Mouse (Mus musculus) liver, embryonic 14.5 days (tissue): ENCODE measurements around the gene Gm36079. TPM values are rescaled to one million over a fixed set of nuclear protein-coding genes. Genes with fewer than 3 reads are reported as not detected.
"Not testable (repeated sequence)": the region's sequence is repeated elsewhere in the genome, so short reads cannot be mapped to it uniquely, and the experiment has no call there.

Experiments
- ATAC-seq: fragments of 200-750 bp; cut with Nextera tagmentation; 2 replicates; pipeline ENCODE4 v1.8.0; 2017; ENCODE audit warnings: moderate number of reproducible peaks, mild to moderate bottlenecking, moderate library complexity; ENCODE audit not compliant: insufficient read depth
- DNase-seq, 3 experiments: peaks; one replicate each; pipeline ENCODE4 v3.0.0-alpha.2; 2012 to 2013; ENCODE audit warnings: low read depth in 3 of 3, low spot score in 3 of 3
- H3K27ac ChIP-seq: fragments of 300-500 bp; sonication (generic); 2 replicates; pipeline ENCODE4 v1.5.1; 2014; ENCODE audit warnings: moderate library complexity, mild to moderate bottlenecking, control low read depth, inconsistent platforms
- H3K27me3 ChIP-seq: fragments of 300-500 bp; sonication (generic); 2 replicates; pipeline ENCODE4 v1.6.1; 2014; ENCODE audit warnings: mild to moderate bottlenecking, low read length, moderate library complexity; ENCODE audit not compliant: control insufficient read depth, insufficient read depth
- H3K36me3 ChIP-seq: fragments of 300-500 bp; sonication (generic); replicated peaks from 2 replicates; pipeline ENCODE4 v1.6.1; 2014; ENCODE audit warnings: low read depth; ENCODE audit not compliant: control insufficient read depth, insufficient read depth
- H3K4me1 ChIP-seq, 2 experiments: fragments of 200-500 bp in 1 of 2; fragments of 300-500 bp in 1 of 2; sonication (generic) in 1 of 2; replicated peaks; 2 replicates each; pipeline ENCODE4 v1.6.1; 2012 to 2014; ENCODE audit warnings: antibody characterized with exemption in 1 of 2, inconsistent platforms in 1 of 2, low read length in 1 of 2; ENCODE audit not compliant: control insufficient read depth in 2 of 2, insufficient read depth in 2 of 2
- H3K4me2 ChIP-seq: fragments of 300-500 bp; sonication (generic); 2 replicates; pipeline ENCODE4 v1.6.1; 2014; ENCODE audit warnings: low read depth, mild to moderate bottlenecking, control low read depth, moderate library complexity
- H3K4me3 ChIP-seq, 2 experiments: fragments of 200-500 bp in 1 of 2; fragments of 300-500 bp in 1 of 2; sonication (generic) in 1 of 2; 2 replicates each; pipeline ENCODE4 v1.5.1; 2012 to 2014; ENCODE audit warnings: low read depth in 2 of 2, low read length in 2 of 2, mild to moderate bottlenecking in 2 of 2, control low read depth in 1 of 2, inconsistent platforms in 1 of 2, moderate library complexity in 1 of 2; ENCODE audit not compliant: insufficient read depth in 1 of 2
- H3K9ac ChIP-seq: fragments of 300-500 bp; sonication (generic); replicated peaks from 2 replicates; pipeline ENCODE4 v1.6.1; 2014; ENCODE audit warnings: mild to moderate bottlenecking, control low read depth, moderate library complexity
- H3K9me3 ChIP-seq: fragments of 300-500 bp; sonication (generic); 2 replicates; pipeline ENCODE4 v1.6.1; 2016; ENCODE audit warnings: low read length, mixed read lengths; ENCODE audit not compliant: control insufficient read depth
- WGBS: fragments of 180-500 bp; shearing (Covaris S2); extraction: QIAGEN DNeasy Blood & Tissue Kit; methylation state at CpG from one replicate; pipeline ENCODE4 v1.1.7; 2014; ENCODE audit not compliant: insufficient replicate concordance; 5-methylcytosine and 5-hydroxymethylcytosine counted together
- polyA plus RNA-seq, 2 experiments: library from polyadenylated mRNA; depleted of rRNA in 1 of 2; stranded (reverse) in 1 of 2; unstranded in 1 of 2; fragments of >200 nt; fragmentation: Nextera tagmentation in 1 of 2; extraction: Ambion mirVana in 1 of 2; gene quantifications; 2 replicates each; pipeline versions ENCODE4 v1.2.1 to v1.2.3; 2012 to 2014

Gene Gm36079
- polyA plus RNA-seq (2012; rRNA removed), result not detected in 2 replicates
- not detected in 2 replicates for polyA plus RNA-seq (2014; fragmentation: Nextera tagmentation; extraction: Ambion mirVana)

GRCm38 (mm10) chr13:120026911-120027310 lies at the start of gene Gm36079:
Gm36079 (minus strand) TSS chr13:120027011.
- H3K4me2 ChIP-seq, H3K4me1 ChIP-seq, H3K27ac ChIP-seq, H3K27me3 ChIP-seq, H3K4me3 ChIP-seq, H3K36me3 ChIP-seq, DNase-seq, H3K9ac ChIP-seq, H3K9me3 ChIP-seq, ATAC-seq: not testable (repeated sequence)
- WGBS, result no CpG with 5 or more reads among the region's 17 CpGs

GRCm38 (mm10) chr13:120070878-120071277 lies 44.1 kb upstream of the Gm36079 start:
- not testable (repeated sequence) for H3K27me3 ChIP-seq, ATAC-seq, DNase-seq, H3K9me3 ChIP-seq, H3K27ac ChIP-seq, H3K36me3 ChIP-seq, H3K4me2 ChIP-seq, H3K4me3 ChIP-seq, H3K9ac ChIP-seq, H3K4me1 ChIP-seq
- no CpG with 5 or more reads among the region's 13 CpGs for WGBS

DNA sequence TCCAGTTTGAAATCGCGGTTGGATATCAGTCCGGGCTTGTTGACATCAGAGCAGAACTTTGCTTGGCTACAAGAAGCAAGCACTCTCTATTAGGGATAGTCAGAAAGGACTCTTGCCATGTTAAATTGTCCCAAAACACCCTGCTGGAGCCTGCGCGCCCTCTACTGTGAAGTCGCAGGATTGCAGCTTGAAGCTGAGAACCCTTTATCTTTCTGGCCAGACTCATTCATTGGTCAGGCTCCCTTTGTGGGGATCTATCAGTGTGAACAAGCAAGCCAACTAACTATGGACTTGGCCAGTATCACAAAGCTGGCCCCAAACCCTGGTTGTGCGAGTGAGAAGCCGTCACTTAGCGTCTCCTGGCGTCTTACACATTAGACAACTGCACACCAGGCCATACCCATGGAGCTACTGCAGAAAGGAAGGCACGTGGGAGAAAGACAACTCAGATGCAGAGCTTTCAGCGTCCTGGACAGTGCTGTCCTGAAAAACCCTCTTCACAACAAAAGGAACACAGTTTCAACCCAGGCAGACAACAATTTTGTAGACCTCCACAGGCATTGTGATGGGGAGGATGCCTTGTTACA lies 43.3 kb upstream of the Gm36079 start:
- DNase-seq, H3K36me3 ChIP-seq, H3K9me3 ChIP-seq, H3K27me3 ChIP-seq, H3K4me1 ChIP-seq, H3K4me2 ChIP-seq, H3K9ac ChIP-seq, H3K4me3 ChIP-seq, ATAC-seq, H3K27ac ChIP-seq: not testable (repeated sequence)
- WGBS, result no CpG with 5 or more reads among the region's 12 CpGs

DNA sequence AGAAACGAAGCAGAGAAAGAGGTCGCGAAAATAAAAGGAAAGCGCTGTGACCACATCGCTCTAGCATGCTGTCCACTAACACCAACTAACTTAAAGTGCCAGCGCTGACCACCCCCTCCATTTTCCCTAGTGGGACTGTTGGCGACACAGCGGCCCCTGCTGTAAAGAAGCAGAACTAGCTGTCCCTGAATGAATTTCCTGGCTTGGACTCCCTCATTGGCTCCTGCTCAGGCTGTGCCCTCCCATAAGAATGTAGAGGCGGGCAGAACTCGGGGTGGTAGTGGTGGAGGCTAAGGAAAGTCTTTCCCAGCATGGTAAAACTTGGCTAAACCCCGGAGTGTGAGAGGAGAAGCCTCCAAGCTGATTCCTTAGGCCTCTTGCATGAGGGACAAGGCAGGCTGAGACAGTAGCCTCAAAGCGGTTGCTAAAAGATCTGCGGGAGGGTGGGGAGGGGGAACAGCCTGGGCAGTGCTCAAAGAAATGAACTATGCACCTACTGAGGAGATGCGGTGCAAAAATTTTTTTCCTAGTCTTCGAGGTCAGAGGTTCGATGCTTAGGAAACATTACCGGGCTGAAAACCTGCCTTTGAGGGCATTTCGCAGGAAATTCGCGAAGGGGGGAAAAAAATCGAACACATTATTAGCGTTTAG lies 36.8 kb upstream of the Gm36079 start:
- H3K27me3 ChIP-seq, ATAC-seq, H3K9ac ChIP-seq, H3K4me3 ChIP-seq, DNase-seq, H3K4me1 ChIP-seq, H3K27ac ChIP-seq, H3K9me3 ChIP-seq, H3K4me2 ChIP-seq, H3K36me3 ChIP-seq: not testable (repeated sequence)
- no CpG with 5 or more reads among the region's 22 CpGs for WGBS

DNA sequence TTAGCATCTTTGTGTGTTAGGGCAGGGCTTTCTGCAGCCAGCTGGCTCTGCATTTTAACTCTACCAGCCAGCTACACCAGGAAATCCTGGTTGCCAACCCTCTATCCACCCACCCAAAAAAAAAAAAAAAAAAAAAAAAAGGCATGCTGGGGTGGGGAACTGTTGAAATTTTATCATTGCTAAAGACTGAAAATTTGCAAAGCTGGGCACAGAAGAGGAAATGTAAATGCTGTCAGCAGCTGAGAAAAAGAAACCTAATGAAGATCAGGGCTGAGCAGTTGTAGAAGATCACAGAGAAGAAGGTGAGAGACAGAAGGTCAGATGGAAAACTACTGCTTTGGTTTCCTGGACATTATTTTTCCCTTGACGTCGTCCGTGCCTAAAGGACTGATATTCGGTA lies 36.1 kb upstream of the Gm36079 start:
- H3K9ac ChIP-seq, H3K36me3 ChIP-seq, DNase-seq, ATAC-seq, H3K4me1 ChIP-seq, H3K9me3 ChIP-seq, H3K27ac ChIP-seq, H3K27me3 ChIP-seq, H3K4me2 ChIP-seq, H3K4me3 ChIP-seq: not testable (repeated sequence)
- WGBS, result no CpG with 5 or more reads among the region's 4 CpGs

DNA sequence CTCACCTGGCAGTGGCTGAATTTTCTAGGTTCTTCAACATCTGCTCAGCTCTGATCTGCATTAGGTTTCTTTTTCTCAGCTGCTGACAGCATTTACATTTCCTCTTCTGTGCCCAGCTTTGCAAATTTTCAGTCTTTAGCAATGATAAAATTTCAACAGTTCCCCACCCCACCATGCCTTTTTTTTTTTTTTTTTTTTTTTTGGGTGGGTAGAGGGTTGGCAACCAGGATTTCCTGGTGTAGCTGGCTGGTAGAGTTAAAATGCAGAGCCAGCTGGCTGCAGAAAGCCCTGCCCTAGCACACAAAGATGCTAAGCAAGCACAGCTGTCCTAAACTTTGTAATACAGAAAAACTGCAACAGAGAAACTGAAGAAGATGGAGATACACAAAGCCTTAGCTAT lies 25.3 kb upstream of the Gm36079 start, which contains the start of gene Gm21188:
Gene Gm21188 (minus strand): TSS at position 110 of the 400 bp plus-strand sequence.
- H3K27me3 ChIP-seq, H3K4me1 ChIP-seq, ATAC-seq, DNase-seq, H3K4me3 ChIP-seq, H3K4me2 ChIP-seq, H3K9ac ChIP-seq, H3K36me3 ChIP-seq, H3K27ac ChIP-seq, H3K9me3 ChIP-seq: not testable (repeated sequence)

DNA sequence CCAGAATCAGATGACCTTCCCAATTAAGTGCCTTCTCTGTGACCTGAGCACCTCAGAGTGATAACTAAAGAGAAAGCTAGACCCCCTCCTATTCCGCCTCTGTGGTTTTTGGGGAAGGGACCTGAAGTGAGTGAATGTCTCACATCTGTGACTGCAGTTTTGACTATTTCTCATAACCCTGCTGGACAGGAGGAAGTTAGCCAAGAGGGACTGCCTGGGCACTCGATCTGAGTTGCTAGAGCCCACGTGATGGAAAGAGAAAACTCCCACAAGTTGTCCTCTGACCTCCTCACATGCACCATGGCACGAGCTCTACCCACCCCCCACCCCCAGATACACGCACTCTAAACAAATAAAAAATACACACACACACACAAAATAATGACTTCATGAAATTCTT lies 21.8 kb upstream of the Gm36079 start:
- H3K9ac ChIP-seq, DNase-seq, ATAC-seq, H3K36me3 ChIP-seq, H3K9me3 ChIP-seq, H3K4me1 ChIP-seq, H3K4me2 ChIP-seq, H3K4me3 ChIP-seq, H3K27ac ChIP-seq, H3K27me3 ChIP-seq: not testable (repeated sequence)
- WGBS, result no CpG with 5 or more reads among the region's 5 CpGs

- no CpG with 5 or more reads among the region's 2 CpGs for WGBS
- not testable (repeated sequence) for H3K27me3 ChIP-seq, H3K9ac ChIP-seq, H3K4me2 ChIP-seq, H3K36me3 ChIP-seq, H3K27ac ChIP-seq, DNase-seq, H3K9me3 ChIP-seq, H3K4me3 ChIP-seq, H3K4me1 ChIP-seq
- 0 out of 2 replicates have a peak, but pooled peaks have one; percentile 26 for ATAC-seq
Measured at GRCm38 (mm10) chr13:120048186-120048585, 21.4 kb upstream of the Gm36079 start.
